Mouse (Mus musculus): ENCODE measurements at regions not wholly inside any gene's neighbourhood (a gene's known extent, or its start where the extent isn't known, plus 50 kb on each side); places are given as distances from the start of the nearest gene placed in this dataset.

- WGBS = 75% methylated on average over 6 of the region's 6 CpGs
- H3K27ac ChIP-seq (replicated peaks) = no peak overlapping the region
- H3K4me1 ChIP-seq = peaks cover 42% of the 10 kb centered on the region
- no peak for DNase-seq (ENCODE audit: low spot score)
- H3K4me3 ChIP-seq = no peak overlapping the region
- H3K27me3 ChIP-seq (ENCODE audit: low read depth, poor library complexity, severe bottlenecking) = peaks cover 60% of the 10 kb centered on the region
- H3K9me3 ChIP-seq (replicated peaks) = no peaks in the 10 kb centered on the region
- H3K36me3 ChIP-seq = no peaks in the 10 kb centered on the region
These were observed 97.3 kb downstream of the Cryba4 start for GRCm38 (mm10) chr5:112155051-112155450.

DNA sequence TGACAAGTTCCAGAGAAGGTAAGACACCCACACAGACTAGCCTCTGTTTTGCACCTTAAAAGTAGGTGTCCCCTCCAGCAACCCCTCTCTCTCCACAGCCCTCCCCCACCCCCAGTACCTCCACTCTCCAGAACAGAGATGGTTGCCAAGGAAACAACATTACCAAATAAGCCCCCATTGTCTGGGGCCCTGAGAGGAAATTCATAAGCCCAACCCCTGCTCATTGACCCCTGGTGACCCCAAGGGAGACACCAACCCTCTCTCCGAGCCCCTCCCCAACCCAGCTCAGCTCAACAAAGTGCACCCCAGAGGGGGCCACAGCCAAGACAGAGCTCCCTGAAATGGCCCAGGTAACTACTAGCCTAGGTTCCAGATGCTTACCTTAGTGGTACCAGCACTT is 96.3 kb downstream of the Cryba4 start:
- Histone ChIP-seq H3K27ac (replicated peaks) (peak overlapping the region; percentile 14; the same call in 1 of the 2 replicates), H3K36me3 (no peaks in the 10 kb centered on the region), H3K27me3 (ENCODE audit: low read depth, poor library complexity, severe bottlenecking) (peaks cover 69% of the 10 kb centered on the region), H3K9me3 (replicated peaks) (no peaks in the 10 kb centered on the region), H3K4me1 (peaks cover 52% of the 10 kb centered on the region), H3K4me3 (no peak overlapping the region)
- peak; percentile 50 for DNase-seq (ENCODE audit: low spot score)
- 14% methylated on average over 1 of the region's 1 CpGs for WGBS

GRCm38 (mm10) chr5:112166410-112167175 is 85.7 kb downstream of the Cryba4 start:
- no peak overlapping the region for H3K4me3 ChIP-seq
- H3K27ac ChIP-seq (replicated peaks) = peak overlapping the region; percentile 81
- H3K27me3 ChIP-seq (ENCODE audit: low read depth, poor library complexity, severe bottlenecking) = peaks cover 54% of the 10 kb centered on the region
- no peaks in the 10 kb centered on the region for H3K9me3 ChIP-seq (replicated peaks)
- H3K36me3 ChIP-seq = no peaks in the 10 kb centered on the region
- peaks cover 60% of the 10 kb centered on the region for H3K4me1 ChIP-seq
- peak; percentile 55 for DNase-seq (ENCODE audit: low spot score)
- 27% methylated on average over 11 of the region's 11 CpGs for WGBS

GRCm38 (mm10) chr5:112167790-112168189 is 84.5 kb downstream of the Cryba4 start:
- no peak for DNase-seq (ENCODE audit: low spot score)
- no peaks in the 10 kb centered on the region for H3K36me3 ChIP-seq
- H3K4me1 ChIP-seq = peaks cover 51% of the 10 kb centered on the region
- 57% methylated on average over 10 of the region's 10 CpGs for WGBS
- H3K27me3 ChIP-seq (ENCODE audit: low read depth, poor library complexity, severe bottlenecking) = peaks cover 42% of the 10 kb centered on the region
- no peak overlapping the region for H3K4me3 ChIP-seq
- H3K9me3 ChIP-seq (replicated peaks) = no peaks in the 10 kb centered on the region
- no peak overlapping the region; the same call in 1 of the 2 replicates for H3K27ac ChIP-seq (replicated peaks)

- Histone ChIP-seq H3K36me3 (no peaks in the 10 kb centered on the region), H3K4me3 (no peak overlapping the region), H3K27me3 (ENCODE audit: low read depth, poor library complexity, severe bottlenecking) (peaks cover 14% of the 10 kb centered on the region; the same call in 1 of the 2 replicates), H3K4me1 (peaks cover 37% of the 10 kb centered on the region), H3K9me3 (replicated peaks) (no peaks in the 10 kb centered on the region), H3K27ac (replicated peaks) (no peak overlapping the region; the same call in none of the 2 replicates)
- 92% methylated on average over 2 of the region's 2 CpGs for WGBS
- DNase-seq (ENCODE audit: low spot score) = no peak
These were observed 81.0 kb downstream of the Cryba4 start for GRCm38 (mm10) chr5:112171325-112171724.

DNA sequence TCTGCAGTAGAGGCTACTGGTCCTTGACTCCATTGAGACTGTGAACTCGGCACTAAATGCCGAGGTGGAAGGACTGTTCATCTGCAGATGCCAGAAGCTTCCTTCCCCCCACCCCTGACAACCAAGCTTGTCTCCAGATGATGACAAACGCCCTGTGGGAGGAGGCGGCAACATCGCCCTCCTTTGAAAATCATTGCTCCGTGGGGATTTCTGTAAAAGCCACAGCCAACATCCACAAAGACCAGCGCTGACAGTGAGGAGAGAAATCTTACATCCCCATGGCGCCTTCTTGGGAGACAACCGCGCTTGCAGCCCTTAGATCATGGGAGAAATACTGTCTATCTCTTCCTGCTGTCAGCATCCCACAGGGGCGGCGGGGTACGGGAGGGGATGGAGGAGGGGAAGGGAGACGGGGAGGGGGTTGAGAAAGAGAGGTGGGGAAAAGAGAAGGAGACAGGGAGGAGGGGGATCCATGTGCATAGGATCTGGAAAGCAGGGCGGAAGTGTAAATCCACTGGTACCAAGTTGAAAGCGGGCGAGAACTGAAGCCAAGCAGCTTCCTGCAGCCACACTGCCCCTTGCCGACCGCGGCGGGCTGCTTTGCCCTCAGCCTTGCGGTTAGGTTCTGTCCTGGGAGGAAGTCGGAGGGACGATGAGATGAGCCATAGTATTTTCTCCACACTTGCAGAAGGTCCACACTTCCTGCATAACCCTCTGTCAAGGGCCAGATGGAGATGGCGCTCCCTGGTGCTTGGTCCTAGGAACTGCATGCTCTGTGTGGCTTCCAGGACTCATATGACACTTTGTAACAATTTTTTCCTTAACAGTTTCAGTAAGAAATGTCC is 72.9 kb downstream of the Cryba4 start:
- H3K4me3 ChIP-seq = peak overlapping the region; percentile 42
- peak overlapping the region; percentile 55 for H3K27ac ChIP-seq (replicated peaks)
- H3K27me3 ChIP-seq (ENCODE audit: low read depth, poor library complexity, severe bottlenecking) = peaks cover 39% of the 10 kb centered on the region
- peaks cover 44% of the 10 kb centered on the region for H3K4me1 ChIP-seq
- WGBS = 37% methylated on average over 25 of the region's 25 CpGs
- no peaks in the 10 kb centered on the region for H3K9me3 ChIP-seq (replicated peaks)
- peak; percentile 54 for DNase-seq (ENCODE audit: low spot score)
- H3K36me3 ChIP-seq = no peaks in the 10 kb centered on the region

- DNase-seq (ENCODE audit: low spot score) = peak; percentile 67
- Histone ChIP-seq H3K4me1 (peaks cover 35% of the 10 kb centered on the region), H3K27me3 (ENCODE audit: low read depth, poor library complexity, severe bottlenecking) (peaks cover 53% of the 10 kb centered on the region), H3K36me3 (no peaks in the 10 kb centered on the region), H3K4me3 (no peak overlapping the region), H3K9me3 (replicated peaks) (no peaks in the 10 kb centered on the region), H3K27ac (replicated peaks) (peak overlapping the region; percentile 79)
- 42% methylated on average over 8 of the region's 8 CpGs for WGBS
These were observed 69.5 kb downstream of the Cryba4 start for GRCm38 (mm10) chr5:112182775-112183174.

GRCm38 (mm10) chr5:112195667-112196066 is 56.7 kb downstream of the Cryba4 start:
- no peak for DNase-seq (ENCODE audit: low spot score)
- H3K4me3 ChIP-seq = no peak overlapping the region
- H3K4me1 ChIP-seq = peaks cover 10% of the 10 kb centered on the region
- H3K9me3 ChIP-seq (replicated peaks) = no peaks in the 10 kb centered on the region
- H3K27me3 ChIP-seq (ENCODE audit: low read depth, poor library complexity, severe bottlenecking) = no peaks in the 10 kb centered on the region
- WGBS = 78% methylated on average over 6 of the region's 6 CpGs
- H3K36me3 ChIP-seq = no peaks in the 10 kb centered on the region
- H3K27ac ChIP-seq (replicated peaks) = no peak overlapping the region
